Mouse (Mus musculus) kidney, embryonic 15.5 days (tissue): ENCODE data around the gene 1700022I11Rik. TPM values are rescaled to one million over a fixed set of nuclear protein-coding genes. Genes with fewer than 3 reads are reported as not detected.
A peak's percentile ranks its signal among the peaks of the same experiment; 100 is the strongest.

Experiments
- ATAC-seq: fragments of 200-750 bp; cut with Nextera tagmentation; replicated peaks from 2 replicates; pipeline ENCODE4 v1.8.0; 2017; ENCODE audit warnings: moderate TSS enrichment; ENCODE audit not compliant: low FRiP score
- H3K27ac ChIP-seq: fragments of 300-500 bp; sonication (generic); 2 replicates; pipeline ENCODE4 v1.5.1; 2015; ENCODE audit warnings: mild to moderate bottlenecking, inconsistent platforms
- H3K27me3 ChIP-seq: fragments of 300-500 bp; sonication (generic); 2 replicates; pipeline ENCODE4 v1.6.1; 2015; ENCODE audit warnings: inconsistent platforms
- H3K36me3 ChIP-seq: fragments of 300-500 bp; sonication (generic); 2 replicates; pipeline ENCODE4 v1.6.1; 2015; ENCODE audit warnings: inconsistent platforms
- H3K4me1 ChIP-seq: fragments of 300-500 bp; sonication (generic); 2 replicates; pipeline ENCODE4 v1.6.1; 2015; ENCODE audit warnings: inconsistent platforms
- H3K4me2 ChIP-seq: fragments of 300-500 bp; sonication (generic); 2 replicates; pipeline ENCODE4 v1.6.1; 2015; ENCODE audit warnings: moderate library complexity, mild to moderate bottlenecking, inconsistent platforms
- H3K4me3 ChIP-seq: fragments of 300-500 bp; sonication (generic); replicated peaks from 2 replicates; pipeline ENCODE4 v1.5.1; 2015; ENCODE audit warnings: mild to moderate bottlenecking, inconsistent platforms
- H3K9ac ChIP-seq: fragments of 300-500 bp; sonication (generic); 2 replicates; pipeline ENCODE4 v1.6.1; 2015; ENCODE audit warnings: mild to moderate bottlenecking, inconsistent platforms
- H3K9me3 ChIP-seq: fragments of 300-500 bp; sonication (generic); replicated peaks from 2 replicates; pipeline ENCODE4 v1.6.1; 2016; ENCODE audit warnings: inconsistent platforms
- WGBS: fragments of 180-500 bp; shearing (Covaris S2); methylation state at CpG from one replicate; pipeline ENCODE4 v1.1.7; 2015; ENCODE audit warnings: mixed read lengths; 5-methylcytosine and 5-hydroxymethylcytosine counted together
- polyA plus RNA-seq: library from polyadenylated mRNA; unstranded; fragments of >200 nt; fragmentation: Nextera tagmentation; extraction: Ambion mirVana; gene quantifications from 2 replicates; pipeline ENCODE4 v1.2.1, GENCODE M21; 2015

1700022I11Rik gene
- polyA plus RNA-seq, 1 experiment from 2014 or later: 0.75 TPM

GRCm38 (mm10) chr4:42944185-42944584, 25.2 kb upstream of the 1700022I11Rik start:
- no peak for ATAC-seq
- whole genome bisulfite sequencing: 82% methylated on average over 9 of the region's 9 CpGs
- H3K9ac ChIP-seq: no peak overlapping the region
- H3K4me3 ChIP-seq: no peak overlapping the region
- no peaks in the 10 kb centered on the region for H3K9me3 ChIP-seq
- H3K27ac ChIP-seq: no peak overlapping the region
- H3K4me1 ChIP-seq: peaks cover 7% of the 10 kb centered on the region
- no peak overlapping the region for H3K4me2 ChIP-seq
- no peaks in the 10 kb centered on the region for H3K36me3 ChIP-seq
- H3K27me3 ChIP-seq: peaks cover 19% of the 10 kb centered on the region

- Histone ChIP-seq H3K4me1 (peaks cover 10% of the 10 kb centered on the region), H3K4me2 (no peak overlapping the region), H3K4me3 (no peak overlapping the region), H3K9ac (no peak overlapping the region), H3K9me3 (no peaks in the 10 kb centered on the region), H3K27me3 (peaks cover 19% of the 10 kb centered on the region), H3K27ac (no peak overlapping the region), H3K36me3 (no peaks in the 10 kb centered on the region)
- no peak for ATAC-seq
- 6% methylated on average over 6 of the region's 6 CpGs for WGBS
Observed at GRCm38 (mm10) chr4:42945043-42945442, 24.4 kb upstream of the 1700022I11Rik start.

DNA sequence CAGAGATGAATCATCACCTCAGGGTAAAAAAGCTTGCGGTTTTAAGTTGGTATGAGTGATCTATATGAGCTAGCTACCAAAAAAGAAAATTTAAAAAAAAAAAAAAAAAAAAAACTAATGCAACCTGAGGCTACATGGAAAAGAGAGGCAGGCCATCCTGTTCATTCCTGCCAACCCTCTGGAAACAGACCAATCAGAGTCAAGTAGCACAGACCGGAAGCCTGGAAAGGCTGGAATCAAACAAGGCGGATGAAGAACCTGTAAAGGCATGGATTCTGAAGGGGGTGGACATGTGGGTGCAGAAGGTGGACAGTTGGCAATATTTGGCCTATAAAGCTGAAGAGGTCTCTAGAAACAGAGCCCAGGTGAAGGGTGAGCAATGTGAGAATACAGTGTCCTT, 24.0 kb upstream of the 1700022I11Rik start:
- H3K4me1 ChIP-seq: peaks cover 14% of the 10 kb centered on the region
- no peak overlapping the region for H3K4me3 ChIP-seq
- 86% methylated on average over 3 of the region's 3 CpGs for WGBS
- no peak overlapping the region for H3K4me2 ChIP-seq
- H3K9ac ChIP-seq: no peak overlapping the region
- no peak for ATAC-seq
- peaks cover 19% of the 10 kb centered on the region for H3K27me3 ChIP-seq
- H3K9me3 ChIP-seq: no peaks in the 10 kb centered on the region
- H3K36me3 ChIP-seq: no peaks in the 10 kb centered on the region
- no peak overlapping the region for H3K27ac ChIP-seq

DNA sequence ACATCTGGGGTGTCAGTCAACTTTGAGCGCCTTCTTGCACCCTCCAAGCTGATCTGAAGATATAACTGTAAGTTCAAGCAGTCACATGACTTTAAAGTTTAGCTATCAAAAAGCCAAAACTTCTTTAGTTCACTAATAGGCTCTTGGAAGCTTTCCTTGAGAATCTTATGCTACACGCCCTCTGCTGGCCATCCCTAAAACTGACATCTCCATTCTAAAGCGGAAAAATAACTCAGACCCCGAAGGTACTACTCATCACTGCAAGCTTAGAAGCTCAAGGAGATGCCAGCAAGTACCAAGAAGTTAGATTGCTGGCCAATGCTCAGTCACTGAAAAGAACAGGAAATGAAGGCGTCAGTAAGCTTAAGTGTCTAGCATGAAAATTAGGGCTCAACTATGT, 23.5 kb upstream of the 1700022I11Rik start:
- H3K4me2 ChIP-seq: no peak overlapping the region
- no peak overlapping the region for H3K4me3 ChIP-seq
- no peaks in the 10 kb centered on the region for H3K36me3 ChIP-seq
- WGBS: 8% methylated on average over 5 of the region's 5 CpGs
- ATAC-seq: no peak
- H3K4me1 ChIP-seq: peaks cover 19% of the 10 kb centered on the region
- peaks cover 19% of the 10 kb centered on the region for H3K27me3 ChIP-seq
- H3K9ac ChIP-seq: no peak overlapping the region
- H3K27ac ChIP-seq: no peak overlapping the region
- no peaks in the 10 kb centered on the region for H3K9me3 ChIP-seq

DNA sequence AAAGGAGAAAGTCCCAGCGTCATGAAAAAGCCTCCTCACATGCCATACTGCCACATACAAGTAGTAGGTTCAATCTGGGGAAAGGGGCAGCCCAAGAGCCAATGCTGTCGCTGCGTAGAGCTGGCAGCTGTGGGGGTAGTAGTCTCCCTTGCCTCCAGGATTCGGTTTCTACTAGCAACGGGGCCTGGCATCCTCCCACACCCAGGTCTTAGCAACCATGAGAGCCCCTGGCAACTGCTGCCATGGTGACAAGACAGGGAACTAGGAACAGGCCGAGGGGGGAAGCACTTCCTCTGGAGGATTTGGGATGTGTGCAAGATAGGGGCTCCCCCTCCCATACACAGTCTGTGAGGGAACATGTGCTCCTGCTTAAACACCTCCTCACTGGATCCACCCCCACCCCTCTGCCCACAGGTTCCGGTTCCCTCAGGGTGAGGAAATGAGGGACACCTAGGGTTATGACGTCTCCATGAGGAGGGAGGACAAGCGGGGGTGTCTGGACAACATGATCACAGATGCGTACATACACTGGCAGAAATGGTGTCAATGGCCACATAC, 22.6 kb upstream of the 1700022I11Rik start:
- no peak overlapping the region for H3K9ac ChIP-seq
- 45% methylated on average over 10 of the region's 10 CpGs for WGBS
- no peak overlapping the region for H3K4me3 ChIP-seq
- ATAC-seq: no peak
- no peak overlapping the region for H3K4me2 ChIP-seq
- peaks cover 19% of the 10 kb centered on the region for H3K27me3 ChIP-seq
- no peaks in the 10 kb centered on the region for H3K36me3 ChIP-seq
- no peak overlapping the region for H3K27ac ChIP-seq
- H3K4me1 ChIP-seq: peaks cover 27% of the 10 kb centered on the region
- H3K9me3 ChIP-seq: no peaks in the 10 kb centered on the region

- Histone ChIP-seq H3K9me3 (no peaks in the 10 kb centered on the region), H3K27ac (no peak overlapping the region), H3K4me1 (peaks cover 37% of the 10 kb centered on the region), H3K9ac (no peak overlapping the region), H3K4me2 (0 out of 2 replicates have a peak overlapping the region, but pooled peaks have one; percentile 14), H3K27me3 (peaks cover 16% of the 10 kb centered on the region), H3K4me3 (no peak overlapping the region), H3K36me3 (no peaks in the 10 kb centered on the region)
- ATAC-seq: no peak
- 33% methylated on average over 12 of the region's 13 CpGs for WGBS
Observed at GRCm38 (mm10) chr4:42948527-42948926, 20.9 kb upstream of the 1700022I11Rik start.

DNA sequence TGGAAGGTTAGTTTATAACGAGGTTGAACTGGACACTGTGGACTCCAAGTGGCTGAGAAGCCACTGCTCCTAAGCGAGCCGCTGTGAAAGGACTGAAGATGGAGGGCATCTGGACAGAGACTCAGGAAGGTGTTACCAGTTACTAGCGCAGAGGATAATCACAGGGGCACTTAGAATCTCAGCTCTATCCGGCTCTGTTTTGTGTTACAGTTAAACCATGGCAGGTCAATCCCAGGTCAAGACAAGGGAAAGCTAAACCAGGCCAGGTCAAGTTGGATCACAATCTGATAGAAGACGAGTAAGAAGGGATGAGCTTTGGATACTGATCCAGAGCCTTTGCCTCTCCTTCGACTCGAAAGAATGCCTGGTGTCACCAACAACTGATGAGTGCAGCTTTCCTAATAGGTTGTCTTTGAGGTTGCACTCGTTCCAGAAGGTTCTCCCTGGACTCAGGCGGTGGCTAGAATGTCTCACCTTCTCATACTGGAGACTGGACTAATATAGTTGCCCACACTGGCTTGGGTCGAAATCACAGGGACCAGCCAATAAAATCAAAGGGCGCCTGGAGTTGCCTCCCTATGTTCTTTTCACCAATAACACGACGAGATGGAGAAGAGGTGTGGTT, 20.2 kb upstream of the 1700022I11Rik start:
- Histone ChIP-seq H3K9me3 (no peaks in the 10 kb centered on the region), H3K4me3 (peak overlapping the region; percentile 80), H3K36me3 (no peaks in the 10 kb centered on the region), H3K9ac (0 out of 2 replicates have a peak overlapping the region, but pooled peaks have one; percentile 27), H3K27ac (no peak overlapping the region), H3K4me2 (peak overlapping the region; percentile 84), H3K27me3 (peaks cover 16% of the 10 kb centered on the region), H3K4me1 (peaks cover 43% of the 10 kb centered on the region)
- ATAC-seq: no peak
- WGBS: 8% methylated on average over 14 of the region's 14 CpGs

DNA sequence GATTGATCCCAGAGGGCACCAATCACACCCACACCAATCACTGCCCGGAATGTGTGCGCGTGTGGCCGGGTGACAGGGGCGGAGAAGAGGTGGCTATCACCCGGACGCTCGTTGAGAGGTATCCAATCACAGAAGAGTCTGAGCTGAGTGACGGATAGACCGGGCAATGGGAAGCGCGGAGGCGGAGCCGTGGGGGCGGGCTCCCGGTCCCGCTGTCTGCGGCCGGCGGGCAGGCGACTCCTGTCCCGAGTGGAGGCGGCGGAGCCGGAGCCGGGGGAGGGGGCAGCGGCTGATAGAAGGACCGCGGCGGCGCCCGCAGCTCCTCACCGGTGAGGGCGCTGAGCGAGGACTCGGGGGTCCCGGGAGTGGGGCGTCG, 19.7 kb upstream of the 1700022I11Rik start, which contains the start of gene Dnajb5:
Dnajb5 (plus strand) TSS at position 139 of the 376 bp plus-strand sequence.
- Histone ChIP-seq H3K4me3 (peak within 1 kb of the TSS; percentile 80), H3K9me3 (no peaks in the 10 kb centered on the region), H3K4me2 (peak within 1 kb of the TSS; percentile 84), H3K27ac (peak within 1 kb of the TSS; percentile 85), H3K9ac (peak within 1 kb of the TSS; percentile 79), H3K27me3 (peaks cover 16% of the 10 kb centered on the region), H3K4me1 (peaks cover 47% of the 10 kb centered on the region), H3K36me3 (no peaks in the 10 kb centered on the region)
- WGBS: under 1% methylated on average over 37 of the region's 39 CpGs
- ATAC-seq: peak; percentile 96

GRCm38 (mm10) chr4:42950065-42950558, 19.3 kb upstream of the 1700022I11Rik start:
- Histone ChIP-seq H3K27me3 (peaks cover 16% of the 10 kb centered on the region), H3K9me3 (no peaks in the 10 kb centered on the region), H3K4me3 (peak overlapping the region; percentile 80), H3K4me1 (peaks cover 48% of the 10 kb centered on the region), H3K9ac (peak overlapping the region; percentile 79), H3K36me3 (no peaks in the 10 kb centered on the region), H3K27ac (peak overlapping the region; percentile 85), H3K4me2 (peak overlapping the region; percentile 84)
- ATAC-seq: peak; percentile 74
- under 1% methylated on average over 25 of the region's 27 CpGs for WGBS

- Histone ChIP-seq H3K27ac (0 out of 2 replicates have a peak overlapping the region, but pooled peaks have one; percentile 13), H3K27me3 (peaks cover 16% of the 10 kb centered on the region), H3K4me2 (peak overlapping the region; percentile 84), H3K4me3 (0 out of 2 replicates have a peak overlapping the region, but pooled peaks have one; percentile 1), H3K36me3 (peaks cover 1% of the 10 kb centered on the region; the same call in 1 of the 2 replicates), H3K9me3 (no peaks in the 10 kb centered on the region), H3K9ac (no peak overlapping the region; the same call in 1 of the 2 replicates), H3K4me1 (peaks cover 48% of the 10 kb centered on the region)
- 39% methylated on average over 11 of the region's 11 CpGs for WGBS
- ATAC-seq: no peak
Observed at GRCm38 (mm10) chr4:42951206-42952195, 17.9 kb upstream of the 1700022I11Rik start.

GRCm38 (mm10) chr4:42952563-42952962, 16.8 kb upstream of the 1700022I11Rik start:
- Histone ChIP-seq H3K9ac (no peak overlapping the region), H3K36me3 (peaks cover 12% of the 10 kb centered on the region; the same call in 1 of the 2 replicates), H3K27ac (no peak overlapping the region), H3K4me2 (no peak overlapping the region), H3K4me1 (peaks cover 50% of the 10 kb centered on the region), H3K9me3 (no peaks in the 10 kb centered on the region), H3K27me3 (peaks cover 7% of the 10 kb centered on the region; the same call in 1 of the 2 replicates), H3K4me3 (no peak overlapping the region)
- no peak for ATAC-seq
- 83% methylated on average over 7 of the region's 7 CpGs for WGBS
